Mouse (Mus musculus) lung, postnatal 0 days (tissue): ENCODE measurements around the gene Mta3. TPM values are rescaled to one million over a fixed set of nuclear protein-coding genes. Genes with fewer than 3 reads are reported as not detected.

Experiments
- ATAC-seq: fragments of 200-750 bp; cut with Nextera tagmentation; 2 replicates; pipeline ENCODE4 v1.8.0; 2017; ENCODE audit warnings: moderate library complexity
- DNase-seq: peaks from one replicate; pipeline ENCODE4 v3.0.0-alpha.2; 2016; ENCODE audit warnings: low spot score
- H3K27ac ChIP-seq: fragments of 300-500 bp; sonication (generic); 2 replicates; pipeline ENCODE4 v1.5.1; 2014; ENCODE audit warnings: antibody characterized with exemption, mild to moderate bottlenecking, low read length, mixed read lengths
- H3K27me3 ChIP-seq: fragments of 300-500 bp; sonication (generic); replicated peaks from 2 replicates; pipeline ENCODE4 v1.6.1; 2014; ENCODE audit warnings: low read length, mixed read lengths; ENCODE audit not compliant: insufficient read depth
- H3K36me3 ChIP-seq: fragments of 300-500 bp; sonication (generic); 2 replicates; pipeline ENCODE4 v1.6.1; 2014; ENCODE audit warnings: low read length, mixed read lengths; ENCODE audit not compliant: insufficient read depth
- H3K4me1 ChIP-seq: fragments of 300-500 bp; sonication (generic); 2 replicates; pipeline ENCODE4 v1.6.1; 2014; ENCODE audit warnings: antibody characterized with exemption, low read depth, low read length, mixed read lengths; ENCODE audit not compliant: insufficient read depth
- H3K4me2 ChIP-seq: fragments of 300-500 bp; sonication (generic); replicated peaks from 2 replicates; pipeline ENCODE4 v1.6.1; 2014; ENCODE audit warnings: low read depth, mild to moderate bottlenecking, low read length, moderate library complexity, mixed read lengths
- H3K4me3 ChIP-seq: fragments of 300-500 bp; sonication (generic); 2 replicates; pipeline ENCODE4 v1.5.1; 2014; ENCODE audit warnings: low read depth, low read length
- H3K9ac ChIP-seq: fragments of 300-500 bp; sonication (generic); replicated peaks from 2 replicates; pipeline ENCODE4 v1.6.1; 2014; ENCODE audit warnings: low read depth, mild to moderate bottlenecking
- H3K9me3 ChIP-seq: fragments of 300-500 bp; sonication (generic); 2 replicates; pipeline ENCODE4 v1.6.1; 2016; ENCODE audit warnings: low read length, mixed read lengths
- CTCF ChIP-seq: IDR thresholded peaks from 2 replicates; pipeline ENCODE4 v1.5.1; 2016; ENCODE audit warnings: antibody characterized with exemption, mild to moderate bottlenecking
- EP300 ChIP-seq: IDR thresholded peaks from 2 replicates; pipeline ENCODE4 v1.6.1; 2016; ENCODE audit warnings: antibody characterized with exemption, mild to moderate bottlenecking, control low read depth
- WGBS: fragments of 180-500 bp; shearing (Covaris S2); extraction: QIAGEN DNeasy Blood & Tissue Kit; methylation state at CpG from one replicate; pipeline ENCODE4 v1.1.7; 2014; 5-methylcytosine and 5-hydroxymethylcytosine counted together
- polyA plus RNA-seq: library from polyadenylated mRNA; unstranded; fragments of >200 nt; fragmentation: Nextera tagmentation; extraction: Ambion mirVana; gene quantifications from 2 replicates; pipeline ENCODE4 v1.2.1, GENCODE M21; 2015

Gene Mta3
- polyA plus RNA-seq, 1 experiment from 2014 or later = 32.0 TPM

DNA sequence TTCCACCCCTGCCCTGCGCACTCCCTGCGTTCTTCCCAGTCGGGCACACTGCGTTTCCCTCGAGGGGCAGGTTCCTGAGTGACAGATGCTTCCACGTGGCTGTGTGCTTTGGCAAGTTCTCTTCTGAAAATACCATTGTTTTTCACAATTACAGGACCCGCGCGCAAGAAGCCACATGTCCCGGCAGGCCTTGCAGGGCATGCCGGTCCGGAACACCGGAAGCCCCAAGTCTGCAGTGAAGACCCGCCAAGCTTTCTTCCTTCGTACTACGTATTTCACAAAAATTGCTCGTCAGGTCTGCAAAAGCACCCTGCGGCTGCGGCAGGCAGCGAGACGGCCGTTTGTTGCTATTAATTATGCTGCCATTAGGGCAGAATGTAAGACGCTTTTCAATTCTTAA, 86.4 kb downstream of the Mta3 start:
- DNase-seq (no peak), ATAC-seq (no peak)
- no peak overlapping the region for H3K4me3 ChIP-seq
- no peak overlapping the region for H3K27ac ChIP-seq
- 81% methylated on average over 23 of the region's 23 CpGs for WGBS
- no peak overlapping the region for H3K9ac ChIP-seq
- H3K9me3 ChIP-seq = no peaks in the 10 kb centered on the region
- H3K4me2 ChIP-seq = no peak overlapping the region
- H3K4me1 ChIP-seq = no peaks in the 10 kb centered on the region
- TF ChIP-seq EP300 (no peak), CTCF (no peak)
- H3K36me3 ChIP-seq = peaks cover 6% of the 10 kb centered on the region; the same call in 1 of the 2 replicates
- no peaks in the 10 kb centered on the region for H3K27me3 ChIP-seq

DNA sequence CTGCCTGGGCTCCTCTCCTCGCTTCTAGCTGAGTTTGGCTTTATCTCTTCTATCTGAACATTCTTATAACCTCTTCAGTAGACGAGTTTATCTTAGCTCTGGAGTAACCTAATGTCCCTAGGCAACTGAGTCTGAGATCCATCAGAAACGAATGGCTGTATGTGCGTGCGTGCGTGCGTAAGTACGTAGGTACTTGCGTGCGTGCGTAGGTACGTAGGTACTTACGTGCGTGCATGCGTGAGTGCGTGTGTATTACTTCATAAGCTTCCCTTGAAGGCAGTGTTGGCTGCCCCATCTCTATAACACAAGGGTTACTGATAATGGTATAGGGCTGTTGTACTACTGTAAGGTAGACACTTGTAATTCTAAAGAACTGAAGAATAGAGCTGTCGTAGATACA, 89.2 kb downstream of the Mta3 start:
- Histone ChIP-seq H3K27ac (no peak overlapping the region), H3K4me1 (no peaks in the 10 kb centered on the region), H3K4me2 (no peak overlapping the region), H3K36me3 (peaks cover 3% of the 10 kb centered on the region; the same call in 1 of the 2 replicates), H3K27me3 (no peaks in the 10 kb centered on the region), H3K9ac (no peak overlapping the region), H3K9me3 (no peaks in the 10 kb centered on the region), H3K4me3 (no peak overlapping the region)
- ATAC-seq (no peak), DNase-seq (no peak)
- WGBS = 93% methylated on average over 17 of the region's 17 CpGs
- TF ChIP-seq CTCF (no peak), EP300 (no peak)

DNA sequence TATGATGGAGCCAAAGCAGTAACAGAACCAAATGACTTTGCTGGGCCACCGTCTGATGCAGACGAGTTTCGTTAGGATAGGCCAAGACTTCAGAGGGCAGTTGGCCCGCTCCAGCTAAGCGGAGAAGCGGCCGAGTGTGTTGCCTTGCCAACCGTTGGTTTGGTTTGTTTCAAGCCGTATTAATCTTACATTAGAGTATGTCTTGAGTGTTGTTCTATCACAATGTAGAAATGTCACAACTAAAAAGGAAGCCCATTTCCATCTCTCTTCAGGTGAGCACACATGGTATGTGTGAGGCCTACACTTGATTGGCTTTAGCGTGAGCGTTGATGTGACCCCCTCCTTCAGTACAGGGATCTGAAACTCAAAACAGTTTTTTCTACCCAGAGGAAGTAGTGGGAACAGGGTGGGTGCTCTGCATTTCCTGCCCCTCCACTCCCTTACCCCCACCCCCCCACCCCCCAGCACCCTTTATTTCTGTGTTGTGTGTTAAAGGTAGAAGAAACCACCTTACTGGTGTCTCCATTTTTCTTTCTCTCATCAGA, 93.6 kb downstream of the Mta3 start:
- H3K9me3 ChIP-seq = no peaks in the 10 kb centered on the region
- WGBS = 81% methylated on average over 11 of the region's 11 CpGs
- H3K27ac ChIP-seq = no peak overlapping the region

DNA sequence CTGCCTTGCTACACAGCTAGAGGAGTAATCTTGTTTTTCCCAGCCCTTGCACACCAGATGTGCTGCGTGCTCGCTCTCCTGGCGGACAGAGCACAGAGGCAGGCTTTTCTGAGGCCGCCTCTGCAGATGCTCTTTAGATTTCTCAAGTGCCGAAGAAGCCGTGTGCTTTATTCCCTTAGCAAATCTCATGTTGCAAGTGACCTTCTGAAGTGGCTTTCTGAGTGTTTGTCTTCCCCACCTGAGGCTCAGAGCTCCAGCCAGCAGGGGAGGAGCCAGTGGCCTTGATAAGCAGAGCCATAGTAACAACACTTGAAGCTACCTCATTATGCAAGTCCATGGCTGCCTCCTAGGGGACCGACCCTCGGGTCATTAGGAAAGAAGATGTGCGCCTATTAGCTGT, 98.0 kb downstream of the Mta3 start:
- TF ChIP-seq CTCF (peak; percentile 30), EP300 (peak; percentile 89)
- no peak overlapping the region for H3K4me3 ChIP-seq
- H3K4me2 ChIP-seq = peak overlapping the region; percentile 31; the same call in 1 of the 2 replicates
- ATAC-seq (peak; percentile 93), DNase-seq (peak; percentile 95)
- WGBS = 56% methylated on average over 9 of the region's 9 CpGs
- peak overlapping the region; percentile 16; the same call in 1 of the 2 replicates for H3K27ac ChIP-seq
- H3K27me3 ChIP-seq = no peaks in the 10 kb centered on the region
- H3K4me1 ChIP-seq = no peaks in the 10 kb centered on the region; the same call in 1 of the 2 replicates
- H3K9ac ChIP-seq = no peak overlapping the region
- no peaks in the 10 kb centered on the region for H3K36me3 ChIP-seq
- no peaks in the 10 kb centered on the region for H3K9me3 ChIP-seq

More for the DNA sequence above, 93.6 kb downstream of the Mta3 start:
- H3K4me3 ChIP-seq = no peak overlapping the region
- H3K4me1 ChIP-seq = no peaks in the 10 kb centered on the region
- ATAC-seq (no peak), DNase-seq (no peak)
- H3K4me2 ChIP-seq = no peak overlapping the region
- no peaks in the 10 kb centered on the region for H3K36me3 ChIP-seq
- no peak overlapping the region for H3K9ac ChIP-seq
- TF ChIP-seq CTCF (no peak), EP300 (no peak)
- H3K27me3 ChIP-seq = no peaks in the 10 kb centered on the region

DNA sequence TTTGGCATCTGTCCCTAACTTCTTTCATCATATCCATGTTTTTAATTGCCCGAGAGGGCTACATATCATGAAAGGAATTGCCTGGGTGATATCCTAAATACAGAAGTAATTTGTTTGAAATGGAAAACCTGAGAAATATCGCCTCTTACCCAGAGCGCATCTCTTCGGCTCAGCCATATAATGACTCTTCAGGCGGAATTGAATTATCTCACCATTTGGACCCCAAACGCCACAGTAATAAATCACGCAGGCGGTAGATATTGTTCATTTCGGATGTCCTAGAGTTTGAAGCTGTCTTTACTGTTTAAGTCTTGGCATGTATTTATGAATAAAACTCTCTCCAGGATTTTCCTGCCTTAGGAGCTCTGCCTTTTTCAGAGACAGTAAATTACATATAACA, 99.1 kb downstream of the Mta3 start:
- TF ChIP-seq CTCF (no peak), EP300 (no peak)
- Histone ChIP-seq H3K9ac (no peak overlapping the region), H3K36me3 (no peaks in the 10 kb centered on the region), H3K4me2 (0 out of 2 replicates have a peak overlapping the region, but pooled peaks have one; percentile 31), H3K4me1 (no peaks in the 10 kb centered on the region; the same call in 1 of the 2 replicates), H3K27ac (no peak overlapping the region), H3K4me3 (no peak overlapping the region), H3K27me3 (no peaks in the 10 kb centered on the region), H3K9me3 (no peaks in the 10 kb centered on the region)
- WGBS = 91% methylated on average over 9 of the region's 9 CpGs
- DNase-seq (no peak), ATAC-seq (no peak)

DNA sequence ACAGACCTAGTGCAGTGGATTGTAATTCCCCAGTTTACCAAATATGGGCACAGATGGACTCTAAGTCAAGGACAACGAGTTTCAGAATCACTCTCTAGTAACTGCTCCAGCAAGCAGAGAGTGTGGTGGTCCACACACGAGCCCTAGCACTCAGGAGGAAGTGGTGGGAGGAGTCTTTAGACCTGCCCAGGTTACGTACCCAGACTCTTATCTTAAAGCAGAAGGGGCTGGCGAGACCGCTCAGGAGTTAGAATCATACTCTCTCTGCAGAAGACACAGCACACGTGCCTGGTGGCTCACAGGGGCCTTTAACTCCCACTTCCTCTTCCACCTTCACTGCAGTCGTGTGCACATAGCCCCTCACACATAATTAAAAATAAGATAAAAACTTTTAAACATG, 101.4 kb downstream of the Mta3 start:
- DNase-seq (no peak), ATAC-seq (no peak)
- H3K36me3 ChIP-seq = peaks cover 7% of the 10 kb centered on the region; the same call in 1 of the 2 replicates
- H3K4me3 ChIP-seq = no peak overlapping the region
- H3K27me3 ChIP-seq = no peaks in the 10 kb centered on the region
- no peak for TF ChIP-seq EP300
- no peak for TF ChIP-seq CTCF
- 32% methylated on average over 7 of the region's 7 CpGs for WGBS
- H3K9ac ChIP-seq = no peak overlapping the region
- no peak overlapping the region for H3K27ac ChIP-seq
- H3K4me1 ChIP-seq = no peaks in the 10 kb centered on the region; the same call in 1 of the 2 replicates
- H3K4me2 ChIP-seq = no peak overlapping the region
- H3K9me3 ChIP-seq = no peaks in the 10 kb centered on the region
